Mouse (Mus musculus) megakaryocyte-erythroid progenitor cell, adult 5 weeks (primary cell): ENCODE data around the gene Brd3. TPM values are rescaled to one million over a fixed set of nuclear protein-coding genes. Genes with fewer than 3 reads are reported as not detected.

Experiments used
- polyA plus RNA-seq: library from polyadenylated mRNA; stranded (reverse); fragments of >175 nt; gene quantifications from 2 replicates; pipeline ENCODE4 v1.2.3, GENCODE M21; 2012

The Brd3 gene
- 92.4 and 100.0 TPM in 2 replicates for polyA plus RNA-seq

GRCm38 (mm10) chr2:27507562-27507961, at the start of gene Brd3:
Gene Brd3 (minus strand): TSS chr2:27507662.

GRCm38 (mm10) chr2:27514639-27515328, 7.3 kb upstream of the Brd3 start, which contains the start of gene Wdr5:
Gene Wdr5 (plus strand): TSS chr2:27515157.

GRCm38 (mm10) chr2:27441767-27442707, 65.4 kb downstream of the Brd3 start, which contains the start of gene Brd3os:
Gene Brd3os (plus strand): TSS chr2:27442324.

GRCm38 (mm10) chr2:27426855-27427457, 80.5 kb downstream of the Brd3 start, which contains the start of gene Vav2:
Gene Vav2 (minus strand): TSS chr2:27427033.

Other genes with a start within 250 kb of the Brd3 start
- 14.4 and 16.1 TPM in 2 replicates for gene Vav2, start 80.6 kb downstream of the Brd3 start, polyA plus RNA-seq
- 0.66 and 1.2 TPM in 2 replicates for gene Brd3os, start 65.3 kb downstream of the Brd3 start, polyA plus RNA-seq
- 76.8 and 81.4 TPM in 2 replicates for gene Wdr5, start 7.5 kb upstream of the Brd3 start, polyA plus RNA-seq
- 5.4 and 5.7 TPM in 2 replicates for gene Rxra, start 168.8 kb upstream of the Brd3 start, polyA plus RNA-seq